In genomic region chr1:38437671-38438070, GRCm38 (mm10) we compare ENCODE assay signal across 9 mouse cellular contexts.
DNase-seq lines count a peak whose midpoint lies in the region; TF ChIP-seq lines count a peak whose summit lies in the region.
"Had no signal": no experiment of that assay in that cellular context is flagged by ENCODE, and none has a peak within 500 bp of the region (broad histone marks: within the 10 kb centered on the region; RNA-seq: fewer than 3 reads in every experiment).

No protein-coding gene starts in this region.

- 62% methylated on average over 4 of the region's 4 CpGs for WGBS in hindbrain, embryonic 10.5 days

- intact Hi-C loops in gastrocnemius, adult 2 months (cut with DNase I): no loop called here

- no peak for TF ChIP-seq CTCF in gastrocnemius, adult 2 months (IDR thresholded peaks at IDR 0.05)

- no peaks in the 10 kb centered on the region for H3K27me3 ChIP-seq in hindbrain, embryonic 10.5 days (ENCODE audit: insufficient read depth, poor library complexity, severe bottlenecking)
- H3K27me3 ChIP-seq: limb, embryonic 13.5 days had no signal

- DNase-seq in gastrocnemius, adult 2 months: peak; percentile 48
- no peak for DNase-seq in gastrocnemius, postnatal 4 days (ENCODE audit: low spot score in 2 of 2)
- peak; percentile 10 for DNase-seq in urinary bladder, postnatal 14 days (ENCODE audit: low spot score)
- DNase-seq in urinary bladder, adult 2 months (ENCODE audit: low spot score): no peak
- DNase-seq in hindbrain, embryonic 10.5 days (ENCODE audit: low spot score): no peak
- no peak for DNase-seq in embryo, embryonic 10 days (ENCODE audit: low spot score)
- DNase-seq in retina, postnatal 1 day: no peak
- DNase-seq in thymus, postnatal 14 days: no peak

- H3K4me3 ChIP-seq in gastrocnemius, adult 2 months: no peak overlapping the region
- H3K4me3 ChIP-seq in hindbrain, embryonic 10.5 days: no peak overlapping the region
- H3K4me3 ChIP-seq: limb, embryonic 13.5 days had no signal

- no peak overlapping the region for H3K27ac ChIP-seq in gastrocnemius, adult 2 months
- peak overlapping the region; percentile 74 for H3K27ac ChIP-seq in hindbrain, embryonic 10.5 days

- peaks cover 70% of the 10 kb centered on the region for H3K4me1 ChIP-seq in hindbrain, embryonic 10.5 days (replicated peaks)

- no peaks in the 10 kb centered on the region for H3K9me3 ChIP-seq in hindbrain, embryonic 10.5 days
- H3K9me3 ChIP-seq: limb, embryonic 13.5 days had no signal

- 0 out of 2 replicates have a peak, but pooled peaks cover 4% of the 10 kb centered on the region for H3K36me3 ChIP-seq in hindbrain, embryonic 10.5 days
- H3K36me3 ChIP-seq: limb, embryonic 13.5 days had no signal

Comparison
In these comparisons a context has a peak if more than half of its experiments do, and no peak if none do; other contexts are left out.
1. DNase-seq: peak in gastrocnemius, adult 2 months (single experiment) and urinary bladder, postnatal 14 days (single experiment); none in gastrocnemius, postnatal 4 days (0 of 2), urinary bladder, adult 2 months (single experiment), hindbrain, embryonic 10.5 days (single experiment), embryo, embryonic 10 days (single experiment), retina, postnatal 1 day (single experiment) and thymus, postnatal 14 days (single experiment).